Mouse (Mus musculus) forebrain, embryonic 13.5 days (tissue): ENCODE results near the gene Atp13a4. TPM values are rescaled to one million over a fixed set of nuclear protein-coding genes. Genes with fewer than 3 reads are reported as not detected.

Experiments used
- ATAC-seq: fragments of 200-750 bp; cut with Nextera tagmentation; 2 replicates; pipeline ENCODE4 v1.8.0; 2017
- H3K27ac ChIP-seq: fragments of 300-500 bp; sonication (generic); 2 replicates; pipeline ENCODE4 v1.5.1; 2015; ENCODE audit warnings: inconsistent platforms, mild to moderate bottlenecking, moderate library complexity
- H3K27me3 ChIP-seq: fragments of 300-500 bp; sonication (generic); 2 replicates; pipeline ENCODE4 v1.6.1; 2015; ENCODE audit warnings: mild to moderate bottlenecking, inconsistent platforms
- H3K36me3 ChIP-seq: fragments of 300-500 bp; sonication (generic); 2 replicates; pipeline ENCODE4 v1.6.1; 2015; ENCODE audit warnings: mild to moderate bottlenecking, inconsistent platforms; ENCODE audit not compliant: poor library complexity, severe bottlenecking
- H3K4me1 ChIP-seq: fragments of 300-500 bp; sonication (generic); 2 replicates; pipeline ENCODE4 v1.6.1; 2015; ENCODE audit warnings: inconsistent platforms
- H3K4me2 ChIP-seq: fragments of 300-500 bp; sonication (generic); 2 replicates; pipeline ENCODE4 v1.6.1; 2015; ENCODE audit warnings: inconsistent platforms, mild to moderate bottlenecking, moderate library complexity
- H3K4me3 ChIP-seq: fragments of 300-500 bp; sonication (generic); 2 replicates; pipeline ENCODE4 v1.5.1; 2015; ENCODE audit warnings: mild to moderate bottlenecking, inconsistent platforms
- H3K9ac ChIP-seq: fragments of 300-500 bp; sonication (generic); 2 replicates; pipeline ENCODE4 v1.6.1; 2015; ENCODE audit warnings: mild to moderate bottlenecking, inconsistent platforms
- H3K9me3 ChIP-seq: fragments of 300-500 bp; sonication (generic); replicated peaks from 2 replicates; pipeline ENCODE4 v1.6.1; 2016; ENCODE audit warnings: inconsistent platforms
- WGBS: fragments of 180-500 bp; shearing (Covaris S2); methylation state at CpG from one replicate; pipeline ENCODE4 v1.1.7; 2015; 5-methylcytosine and 5-hydroxymethylcytosine counted together
- polyA plus RNA-seq: library from polyadenylated mRNA; unstranded; fragments of >200 nt; fragmentation: Nextera tagmentation; extraction: Ambion mirVana; gene quantifications from 2 replicates; pipeline ENCODE4 v1.2.1, GENCODE M21; 2015

The Atp13a4 gene
- polyA plus RNA-seq, 1 experiment from 2014 or later, result 0.54 TPM

- H3K4me2 ChIP-seq, result no peak overlapping the region
- H3K4me3 ChIP-seq, result no peak overlapping the region
- WGBS, result 91% methylated on average over 8 of the region's 8 CpGs
- H3K9ac ChIP-seq, result no peak overlapping the region
- no peaks in the 10 kb centered on the region for H3K9me3 ChIP-seq
- no peaks in the 10 kb centered on the region for H3K27me3 ChIP-seq
- no peaks in the 10 kb centered on the region for H3K4me1 ChIP-seq
- no peak overlapping the region for H3K27ac ChIP-seq
- H3K36me3 ChIP-seq, result no peaks in the 10 kb centered on the region
- no peak for ATAC-seq
Observed at GRCm38 (mm10) chr16:29374636-29375035, 170.0 kb downstream of the Atp13a4 start.

Other genes starting within 250 kb of the Atp13a4 start
- 0.19 and 0.27 TPM in 2 replicates for gene Atp13a5, start 166.1 kb downstream of the Atp13a4 start, polyA plus RNA-seq
- 40.0 and 41.6 TPM in 2 replicates for gene Opa1, start 34.5 kb upstream of the Atp13a4 start, polyA plus RNA-seq